Mouse (Mus musculus) MEL (cell line): ENCODE data around the gene Izumo4. TPM values are rescaled to one million over a fixed set of nuclear protein-coding genes. Genes with fewer than 3 reads are reported as not detected.
A peak's percentile ranks its signal among the peaks of the same experiment; 100 is the strongest.

Source experiments
- DNase-seq: peaks from one replicate; pipeline ENCODE4 v3.0.0; 2011; ENCODE audit warnings: low read depth, low spot score
- H3K27ac ChIP-seq: 2 replicates; pipeline ENCODE4 v1.5.1; 2012; ENCODE audit warnings: low read depth, mild to moderate bottlenecking, control low read depth, low read length, moderate library complexity; ENCODE audit not compliant: control insufficient read depth
- H3K27me3 ChIP-seq, 2 experiments: fragments of 150-350 bp in 1 of 2; sonication (generic) in 1 of 2; 2 replicates each; pipeline ENCODE4 v1.6.1; 2012; ENCODE audit warnings: low read length in 2 of 2, mild to moderate bottlenecking in 2 of 2, improper control_type of control experiment in 1 of 2, moderate library complexity in 1 of 2; ENCODE audit not compliant: insufficient read depth in 2 of 2, control insufficient read depth in 1 of 2
- H3K36me3 ChIP-seq, 2 experiments: 2 replicates each; pipeline ENCODE4 v1.6.1; 2012 to 2014; ENCODE audit warnings: low read length in 2 of 2, improper control_type of control experiment in 1 of 2, inconsistent platforms in 1 of 2, mild to moderate bottlenecking in 1 of 2; ENCODE audit not compliant: insufficient read depth in 2 of 2, control insufficient read depth in 1 of 2
- H3K4me1 ChIP-seq, 2 experiments: fragments of 150-350 bp in 1 of 2; sonication (generic) in 1 of 2; 2 replicates each; pipeline ENCODE4 v1.6.1; 2012; ENCODE audit warnings: low read length in 2 of 2, improper control_type of control experiment in 1 of 2, mild to moderate bottlenecking in 1 of 2; ENCODE audit not compliant: insufficient read depth in 2 of 2, control insufficient read depth in 1 of 2
- H3K4me3 ChIP-seq, 2 experiments: fragments of 150-350 bp in 1 of 2; sonication (generic) in 1 of 2; 2 replicates each; pipeline ENCODE4 v1.5.1; 2012; ENCODE audit warnings: low read depth in 2 of 2, low read length in 2 of 2, mild to moderate bottlenecking in 2 of 2, moderate library complexity in 2 of 2, control low read depth in 1 of 2, improper control_type of control experiment in 1 of 2; ENCODE audit not compliant: control insufficient read depth in 1 of 2, insufficient read depth in 1 of 2
- H3K79me2 ChIP-seq: 2 replicates; pipeline ENCODE4 v1.6.1; 2012; ENCODE audit warnings: mild to moderate bottlenecking, low read length, moderate library complexity; ENCODE audit not compliant: control insufficient read depth, poor library complexity, insufficient read depth
- H3K9ac ChIP-seq: 2 replicates; pipeline ENCODE4 v1.6.1; 2012; ENCODE audit warnings: low read depth, mild to moderate bottlenecking, control low read depth, low read length, moderate library complexity; ENCODE audit not compliant: control insufficient read depth, poor library complexity, severe bottlenecking
- H3K9me3 ChIP-seq: fragments of 150-350 bp; sonication (generic); replicated peaks from 2 replicates; pipeline ENCODE4 v1.6.1; 2012; ENCODE audit warnings: mild to moderate bottlenecking, low read length, improper control_type of control experiment, moderate library complexity; ENCODE audit not compliant: insufficient read depth
- CHD1 ChIP-seq: IDR thresholded peaks from 2 replicates; pipeline ENCODE4 v1.6.1; 2012; ENCODE audit warnings: low read depth, mild to moderate bottlenecking, inconsistent platforms, low read length, improper control_type of control experiment
- CHD2 ChIP-seq: IDR thresholded peaks from 2 replicates; pipeline ENCODE4 v1.6.1; 2011; ENCODE audit warnings: low read length, improper control_type of control experiment
- CTCF ChIP-seq, 3 experiments: IDR thresholded peaks in 2 of 3; conservative IDR thresholded peaks in 1 of 3; 2 replicates each; pipeline ENCODE4 v1.5.1; 2011 to 2012; ENCODE audit warnings: low read length in 3 of 3, low read depth in 2 of 3, mild to moderate bottlenecking in 2 of 3, improper control_type of control experiment in 1 of 3, inconsistent platforms in 1 of 3, mixed read lengths in 1 of 3, moderate library complexity in 1 of 3; ENCODE audit not compliant: control insufficient read depth in 1 of 3, insufficient read depth in 1 of 3, poor library complexity in 1 of 3, severe bottlenecking in 1 of 3
- E2F4 ChIP-seq: IDR thresholded peaks from 2 replicates; pipeline ENCODE4 v1.6.1; 2011; ENCODE audit warnings: low read depth, low read length, improper control_type of control experiment, borderline replicate concordance
- ELF1 ChIP-seq: IDR thresholded peaks from 2 replicates; pipeline ENCODE4 v1.6.1; 2014; ENCODE audit warnings: low read depth, mild to moderate bottlenecking, inconsistent platforms, low read length, improper control_type of control experiment, moderate library complexity
- ETS1 ChIP-seq: IDR thresholded peaks from 2 replicates; pipeline ENCODE4 v1.6.1; 2012; ENCODE audit warnings: low read depth, mild to moderate bottlenecking, inconsistent platforms, low read length, improper control_type of control experiment, moderate library complexity
- KAT2A ChIP-seq: conservative IDR thresholded peaks from 2 replicates; pipeline ENCODE4 v1.6.1; 2012; ENCODE audit warnings: low read depth, low read length, improper control_type of control experiment, inconsistent platforms
- MAFK ChIP-seq: IDR thresholded peaks from 2 replicates; pipeline ENCODE4 v1.6.1; 2011; ENCODE audit warnings: low read depth, mild to moderate bottlenecking, low read length, improper control_type of control experiment, borderline replicate concordance
- MAX ChIP-seq: IDR thresholded peaks from 2 replicates; pipeline ENCODE4 v1.6.1; 2011; ENCODE audit warnings: low read length, improper control_type of control experiment
- MAZ ChIP-seq: IDR thresholded peaks from 2 replicates; pipeline ENCODE4 v1.6.1; 2012; ENCODE audit warnings: low read depth, mild to moderate bottlenecking, inconsistent platforms, low read length, improper control_type of control experiment
- MEF2A ChIP-seq: IDR thresholded peaks from 2 replicates; pipeline ENCODE4 v1.6.1; 2014; ENCODE audit warnings: low read depth, mild to moderate bottlenecking, inconsistent platforms, low read length, improper control_type of control experiment; ENCODE audit not compliant: poor library complexity, insufficient replicate concordance, severe bottlenecking; ENCODE audit errors: extremely low read depth
- MXI1 ChIP-seq: IDR thresholded peaks from 2 replicates; pipeline ENCODE4 v1.6.1; 2011; ENCODE audit warnings: mild to moderate bottlenecking, low read depth, low read length, improper control_type of control experiment
- MYB ChIP-seq: IDR thresholded peaks from 2 replicates; pipeline ENCODE4 v1.6.1; 2011; ENCODE audit warnings: mild to moderate bottlenecking, low read depth, low read length, improper control_type of control experiment
- MYC ChIP-seq: IDR thresholded peaks from 2 replicates; pipeline ENCODE4 v1.6.1; 2011; ENCODE audit warnings: low read depth, mild to moderate bottlenecking, low read length, improper control_type of control experiment, moderate library complexity
- NELFE ChIP-seq: IDR thresholded peaks from 2 replicates; pipeline ENCODE4 v1.6.1; 2011; ENCODE audit warnings: low read depth, low read length, improper control_type of control experiment
- POLR2A ChIP-seq, 2 experiments: IDR thresholded peaks; 2 replicates each; pipeline ENCODE4 v1.6.1; 2011 to 2012; ENCODE audit warnings: low read length in 2 of 2, mild to moderate bottlenecking in 2 of 2, control low read depth in 1 of 2, improper control_type of control experiment in 1 of 2, low read depth in 1 of 2, moderate library complexity in 1 of 2; ENCODE audit not compliant: control insufficient read depth in 1 of 2, insufficient read depth in 1 of 2, poor library complexity in 1 of 2
- POLR2AphosphoS2 ChIP-seq: IDR thresholded peaks from 2 replicates; pipeline ENCODE4 v1.6.1; 2011; ENCODE audit warnings: low read length, improper control_type of control experiment
- RAD21 ChIP-seq: IDR thresholded peaks from 2 replicates; pipeline ENCODE4 v1.6.1; 2011; ENCODE audit warnings: mild to moderate bottlenecking, low read depth, low read length, improper control_type of control experiment
- RCOR1 ChIP-seq: IDR thresholded peaks from 2 replicates; pipeline ENCODE4 v1.6.1; 2012; ENCODE audit warnings: low read depth, mild to moderate bottlenecking, inconsistent platforms, low read length, improper control_type of control experiment
- SIN3A ChIP-seq: IDR thresholded peaks from 2 replicates; pipeline ENCODE4 v1.6.1; 2012; ENCODE audit warnings: low read length, improper control_type of control experiment, inconsistent platforms
- SMC3 ChIP-seq: IDR thresholded peaks from 2 replicates; pipeline ENCODE4 v1.6.1; 2011; ENCODE audit warnings: low read depth, low read length, improper control_type of control experiment
- TAL1 ChIP-seq: IDR thresholded peaks from 2 replicates; pipeline ENCODE4 v1.6.1; 2012; ENCODE audit warnings: mild to moderate bottlenecking, inconsistent platforms, low read length, moderate library complexity, mixed read lengths
- TBP ChIP-seq: IDR thresholded peaks from 2 replicates; pipeline ENCODE4 v1.8.0; 2011; ENCODE audit warnings: low read depth, low read length, improper control_type of control experiment
- TCF12 ChIP-seq: IDR thresholded peaks from 2 replicates; pipeline ENCODE4 v1.6.1; 2014; ENCODE audit warnings: low read depth, mild to moderate bottlenecking, inconsistent platforms, low read length, improper control_type of control experiment, moderate library complexity
- UBTF ChIP-seq: IDR thresholded peaks from 2 replicates; pipeline ENCODE4 v1.6.1; 2012; ENCODE audit warnings: low read depth, mild to moderate bottlenecking, inconsistent platforms, low read length, improper control_type of control experiment, moderate library complexity, borderline replicate concordance; ENCODE audit not compliant: insufficient read depth
- USF1 ChIP-seq: IDR thresholded peaks from 2 replicates; pipeline ENCODE4 v1.6.1; 2014; ENCODE audit warnings: low read depth, mild to moderate bottlenecking, inconsistent platforms, low read length, improper control_type of control experiment, moderate library complexity
- ZC3H11A ChIP-seq: IDR thresholded peaks from 2 replicates; pipeline ENCODE4 v1.6.1; 2012; ENCODE audit warnings: low read depth, mild to moderate bottlenecking, inconsistent platforms, low read length, improper control_type of control experiment
- ZMIZ1 ChIP-seq: IDR thresholded peaks from 2 replicates; pipeline ENCODE4 v1.6.1; 2012; ENCODE audit warnings: low read depth, mild to moderate bottlenecking, inconsistent platforms, low read length, improper control_type of control experiment, moderate library complexity
- ZNF384 ChIP-seq: IDR thresholded peaks from 2 replicates; pipeline ENCODE4 v1.6.1; 2012; ENCODE audit warnings: low read depth, mild to moderate bottlenecking, inconsistent platforms, low read length, improper control_type of control experiment
- polyA plus RNA-seq, 2 experiments: library from polyadenylated mRNA; stranded (reverse) in 1 of 2; unstranded in 1 of 2; fragments of >175 nt in 1 of 2; fragments of >200 nt in 1 of 2; gene quantifications; 2 replicates each; pipeline versions ENCODE4 v1.2.1 to v1.2.4; 2012; ENCODE audit warnings: low replicate concordance in 2 of 2, low read depth in 1 of 2; ENCODE audit not compliant: insufficient read length in 2 of 2, insufficient read depth in 1 of 2, missing spikeins in 1 of 2
- total RNA-seq: library from RNA; depleted of rRNA; stranded (reverse); fragments of 300-350 nt; gene quantifications from 2 replicates; pipeline ENCODE4 v1.2.3, GENCODE M21; 2012

Izumo4 gene
- total and polyA plus RNA-seq, 3 experiments: 1.0 to 3.8 TPM; not detected in 1

- no peaks in the 10 kb centered on the region for H3K27me3 ChIP-seq
- H3K27ac ChIP-seq: peak overlapping the region; percentile 52
- H3K4me1 ChIP-seq: peaks cover 5 to 29% of the 10 kb centered on the region in 2 experiments
- H3K4me3 ChIP-seq: peak overlapping the region; percentile 62
- H3K9me3 ChIP-seq: no peaks in the 10 kb centered on the region
- TF ChIP-seq SIN3A (peak; percentile 75; the same call in 1 of the 2 replicates), KAT2A (no peak), CTCF (IDR thresholded peaks at IDR 0.05 in 2 of 3, conservative IDR thresholded peaks at IDR 0.05 in 1 of 3; ENCODE audit: control insufficient read depth in 1 of 3, insufficient read depth in 1 of 3, low read depth in 2 of 3, low read length in 3 of 3, poor library complexity in 1 of 3, severe bottlenecking in 1 of 3) (peak; percentile 51 to 71 (median 53)), ETS1 (no peak), MAX (0 out of 2 replicates have a peak, but pooled peaks have one; percentile 23), E2F4 (no peak), MYC (0 out of 2 replicates have a peak, but pooled peaks have one; percentile 18), CHD1 (0 out of 2 replicates have a peak, but pooled peaks have one; percentile 11), POLR2AphosphoS2 (no peak), MEF2A (peak; percentile 94; the same call in 1 of the 2 replicates), MAFK (no peak), TBP (0 out of 2 replicates have a peak, but pooled peaks have one; percentile 40), ZC3H11A (peak; percentile 76), ZNF384 (0 out of 2 replicates have a peak, but pooled peaks have one; percentile 26), RCOR1 (0 out of 2 replicates have a peak, but pooled peaks have one; percentile 11), RAD21 (peak; percentile 78), SMC3 (peak; percentile 68)
- H3K36me3 ChIP-seq: peaks cover 0 to 12% of the 10 kb centered on the region in 2 experiments; a peak in 2 of 4 replicates
- H3K9ac ChIP-seq: peak overlapping the region; percentile 53
- peaks cover 13% of the 10 kb centered on the region for H3K79me2 ChIP-seq
- DNase-seq: peak; percentile 87
Measured at GRCm38 (mm10) chr10:80751188-80751832, 49.3 kb downstream of the Izumo4 start.

- no peaks in the 10 kb centered on the region for H3K9me3 ChIP-seq
- peaks cover 21% of the 10 kb centered on the region for H3K79me2 ChIP-seq
- peak overlapping the region; percentile 53 for H3K9ac ChIP-seq
- TF ChIP-seq SIN3A (peak; percentile 51; the same call in 1 of the 2 replicates), UBTF (no peak), MYC (0 out of 2 replicates have a peak, but pooled peaks have one; percentile 34), ZMIZ1 (no peak), POLR2AphosphoS2 (0 out of 2 replicates have a peak, but pooled peaks have one; percentile 39), TAL1 (no peak), TCF12 (no peak; the same call in 1 of the 2 replicates), TBP (peak; percentile 57; the same call in 1 of the 2 replicates), MAZ (peak; percentile 63), POLR2A (IDR thresholded peaks at IDR 0.05; ENCODE audit: control insufficient read depth in 1 of 2, insufficient read depth in 1 of 2, low read depth in 1 of 2, low read length in 2 of 2, poor library complexity in 1 of 2) (peak in 1 of 2 experiments; percentile 49; a peak in 1 of 4 replicates), ZNF384 (no peak), ELF1 (peak; percentile 42; the same call in 1 of the 2 replicates), MYB (no peak), NELFE (peak; percentile 45; the same call in 1 of the 2 replicates), USF1 (no peak), MXI1 (peak; percentile 84), CHD2 (no peak), MAX (no peak)
- DNase-seq: peak; percentile 94
- H3K36me3 ChIP-seq: peaks cover 0 to 16% of the 10 kb centered on the region in 2 experiments; a peak in 2 of 4 replicates
- H3K27me3 ChIP-seq: no peaks in the 10 kb centered on the region
- peak overlapping the region; percentile 52 for H3K27ac ChIP-seq
- H3K4me3 ChIP-seq: peak overlapping the region; percentile 62 to 63
- H3K4me1 ChIP-seq: peaks cover 8 to 37% of the 10 kb centered on the region in 2 experiments
Measured at GRCm38 (mm10) chr10:80752079-80752625, 50.2 kb downstream of the Izumo4 start.
